Mouse (Mus musculus) B cell, adult 62 days (primary cell): Measurements from ENCODE around the gene Gstt3. TPM values are rescaled to one million over a fixed set of nuclear protein-coding genes. Genes with fewer than 3 reads are reported as not detected.

Source experiments
- total RNA-seq: library from RNA; stranded (reverse); gene quantifications from 4 replicates; pipeline ENCODE4 v1.2.4, GENCODE M21; 2023

Gene Gstt3
- total RNA-seq = 7.6 to 9.1 TPM (median 8.3 TPM) in 4 replicates

DNA sequence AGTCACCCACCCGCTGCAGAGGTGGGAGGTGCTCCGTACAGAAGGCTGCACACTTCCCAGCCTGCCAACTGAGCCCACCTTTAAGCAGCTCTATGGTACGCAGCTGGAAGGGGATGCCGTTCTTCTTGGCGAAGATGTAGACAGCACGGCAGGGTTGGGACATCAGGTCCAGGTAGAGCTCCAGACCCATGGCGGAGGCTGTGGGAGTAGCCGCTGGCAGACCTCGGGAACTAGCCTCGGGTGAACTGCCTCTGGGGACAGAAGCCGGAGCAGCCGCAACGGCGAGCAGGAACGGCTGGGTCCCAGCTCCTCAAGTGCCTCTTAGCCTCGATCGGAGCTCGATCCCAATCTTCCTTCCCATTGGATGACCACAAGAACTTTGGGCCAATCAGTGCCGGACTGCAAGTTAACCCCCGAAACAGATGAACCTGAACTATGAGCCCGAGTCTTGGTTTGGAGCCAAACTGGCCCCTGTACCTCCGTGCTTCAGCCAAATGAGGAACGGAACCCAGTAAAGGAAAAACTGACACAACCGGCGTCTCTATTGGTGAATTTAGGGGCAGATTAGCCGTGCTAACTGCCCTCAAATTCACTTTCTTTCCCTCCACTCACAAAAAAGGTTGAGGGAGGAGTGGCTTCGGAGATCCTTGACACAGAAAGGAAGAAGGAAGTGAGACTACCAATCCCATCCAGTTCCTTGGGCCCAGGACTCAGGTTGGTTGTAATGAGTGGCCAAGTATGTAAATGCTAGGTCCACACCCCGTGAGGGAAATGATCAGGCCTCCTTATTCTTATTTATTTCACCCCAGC lies at the start of gene Gstt3, which contains the start of gene Gm20441:
Gene Gstt3, minus strand, starts transcription at position 646 of the 810 bp plus-strand sequence.
Gene Gm20441, minus strand, starts transcription at position 186 of the 810 bp plus-strand sequence.

GRCm38 (mm10) chr10:75822443-75822842 lies 41.2 kb upstream of the Gstt3 start, which contains the start of gene Gstt4:
Gene Gstt4 (minus strand): TSS chr10:75822543.

DNA sequence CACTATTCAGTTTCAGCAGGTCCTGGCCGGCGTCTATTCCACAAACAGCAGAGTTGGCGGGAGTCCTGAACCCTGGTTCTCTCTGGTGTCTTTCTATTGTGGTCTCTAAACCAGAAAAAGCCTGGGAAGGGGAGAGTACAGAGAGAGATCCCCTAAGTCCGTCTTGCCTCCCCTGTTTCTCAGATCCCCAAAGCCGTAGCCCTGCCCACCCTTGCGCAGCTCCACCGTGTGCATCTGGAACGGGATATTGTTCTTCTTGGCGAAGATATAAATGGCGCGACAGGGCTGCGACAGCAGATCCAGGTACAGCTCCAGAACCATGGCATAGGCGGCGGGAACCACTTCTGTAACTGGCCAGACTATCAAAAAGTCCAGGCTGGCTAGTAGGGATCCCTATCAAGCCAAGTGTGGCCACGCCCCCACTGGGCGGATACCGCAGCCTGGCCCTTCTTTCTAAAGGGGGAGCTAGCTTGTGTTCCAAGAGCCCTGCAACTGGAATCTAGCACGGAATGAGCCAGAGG lies 17.0 kb upstream of the Gstt3 start, which contains the start of gene Gstt1:
Gene Gstt1, minus strand, starts transcription at position 409 of the 521 bp plus-strand sequence.

DNA sequence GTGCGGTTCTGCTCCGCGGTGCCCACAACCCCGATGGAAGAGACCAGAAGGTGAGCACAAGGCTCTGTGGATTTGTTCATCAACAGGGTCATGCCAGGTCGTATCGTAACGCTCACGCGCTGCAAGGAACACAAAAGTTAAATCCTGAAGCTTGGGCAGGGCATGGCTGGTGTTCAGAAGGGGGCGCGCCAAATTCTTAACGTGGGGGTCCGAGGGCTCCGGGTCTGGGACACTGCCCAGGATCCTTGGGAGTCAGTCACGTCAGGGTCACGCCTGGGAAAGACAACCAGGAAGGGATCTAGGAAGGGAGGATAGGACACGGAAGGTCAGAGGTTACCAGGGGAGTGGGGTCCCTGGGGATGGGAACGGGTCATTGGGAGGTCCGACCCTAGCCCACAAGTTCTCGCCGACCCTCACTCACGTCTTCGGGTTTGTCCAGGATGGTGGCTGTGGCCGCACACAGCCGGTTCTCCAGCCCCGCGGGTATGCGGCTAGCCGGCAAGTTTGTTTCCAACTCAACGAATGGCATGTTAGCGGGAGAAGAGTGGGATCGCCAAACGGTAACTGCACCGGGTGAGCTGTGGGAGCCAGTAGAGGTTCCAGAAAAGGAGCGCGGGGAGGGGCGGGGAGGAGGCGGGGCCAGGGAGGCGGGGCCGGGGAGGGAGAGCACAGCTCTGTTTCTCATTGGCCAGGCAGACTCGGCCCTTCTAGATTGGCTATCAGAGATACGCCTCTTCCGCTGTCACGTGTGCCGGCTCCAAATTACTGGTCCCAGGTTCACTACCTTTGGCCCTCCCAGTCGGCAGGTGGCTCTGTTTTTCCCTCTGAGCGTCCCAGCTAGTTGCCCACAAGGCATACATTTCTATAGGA lies 8.2 kb downstream of the Gstt3 start, which contains the start of gene Ddt:
Gene Ddt, minus strand, starts transcription at position 620 of the 870 bp plus-strand sequence.

DNA sequence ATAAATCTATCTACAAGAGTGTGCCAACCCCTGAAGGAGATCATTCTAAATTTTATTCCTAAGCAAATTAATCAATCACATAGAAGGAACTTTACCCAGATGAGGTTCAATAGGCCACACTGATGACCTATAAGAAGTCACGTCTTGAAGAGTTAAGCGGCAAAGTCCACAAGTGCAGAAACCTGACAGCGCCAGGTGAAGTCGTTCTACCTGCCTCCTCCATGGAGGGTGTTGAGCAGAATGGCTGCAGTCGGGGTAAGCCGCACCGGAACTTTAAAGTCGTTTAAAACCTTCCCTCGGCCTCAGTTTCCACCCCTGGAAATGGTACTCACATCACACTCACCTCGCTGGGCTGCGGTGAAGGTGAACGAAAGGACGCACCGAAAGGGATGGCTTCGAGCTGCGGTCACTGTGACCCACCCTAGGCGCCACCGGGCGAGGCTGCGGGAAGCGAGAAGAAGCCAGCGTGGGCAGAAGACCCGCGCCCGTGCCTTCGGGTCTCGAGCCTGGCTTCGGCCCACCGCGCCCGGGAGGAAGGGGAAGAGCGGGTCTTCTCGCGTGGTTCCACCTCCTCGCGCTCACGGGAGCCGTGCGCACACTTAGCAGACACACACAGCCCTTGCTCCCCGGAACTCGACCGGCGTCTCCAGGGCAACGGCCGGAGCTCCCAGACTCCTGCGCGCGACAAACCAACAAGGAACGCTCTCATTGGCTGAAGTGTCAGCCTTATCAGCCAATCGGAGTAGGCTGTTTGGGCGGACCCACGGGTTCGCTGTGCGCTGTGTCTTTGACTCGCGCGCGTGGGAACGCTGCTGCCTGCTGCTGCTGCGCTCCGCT lies 17.3 kb downstream of the Gstt3 start, which contains the start of gene Cabin1:
Gene Cabin1, minus strand, starts transcription at position 660 of the 837 bp plus-strand sequence.

Other genes starting within 250 kb of the Gstt3 start
- gene Lrrc75b, start 221.1 kb downstream of the Gstt3 start, total RNA-seq = not detected in 4 replicates
- gene Ggt1, start 219.8 kb downstream of the Gstt3 start, total RNA-seq = 1.2 TPM in 1 of 4 replicates, not detected in the others
- 0.31 to 2.4 TPM (median 0.60 TPM) in 4 replicates for gene Ggt5, start 192.1 kb downstream of the Gstt3 start, total RNA-seq
- 2.3 to 4.0 TPM (median 3.3 TPM) in 4 replicates for gene Susd2, start 137.4 kb downstream of the Gstt3 start, total RNA-seq
- 96.5 to 105 TPM (median 99.5 TPM) in 4 replicates for gene Cabin1, start 17.1 kb downstream of the Gstt3 start, total RNA-seq
- 24.1 to 35.9 TPM (median 29.8 TPM) in 4 replicates for gene Ddt, start 8.0 kb downstream of the Gstt3 start, total RNA-seq
- not detected in 4 replicates for gene Gm20441, start 460 bp downstream of the Gstt3 start, total RNA-seq
- gene Gstt1, start 17.2 kb upstream of the Gstt3 start, total RNA-seq = not detected in 4 replicates
- not detected in 4 replicates for gene Gstt4, start 41.1 kb upstream of the Gstt3 start, total RNA-seq
- gene Gstt2, start 56.0 kb upstream of the Gstt3 start, total RNA-seq = 37.4 to 45.9 TPM (median 42.4 TPM) in 4 replicates
- gene Mif, start 78.8 kb upstream of the Gstt3 start, total RNA-seq = 235 to 250 TPM (median 243 TPM) in 4 replicates
- 10.3 to 12.6 TPM (median 11.2 TPM) in 4 replicates for gene Derl3, start 112.0 kb upstream of the Gstt3 start, total RNA-seq
- 71.6 to 74.7 TPM (median 73.8 TPM) in 4 replicates for gene Smarcb1, start 140.2 kb upstream of the Gstt3 start, total RNA-seq
- gene Chchd10, start 151.7 kb upstream of the Gstt3 start, total RNA-seq = 126 to 146 TPM (median 143 TPM) in 4 replicates
- 3.4 to 9.4 TPM (median 4.8 TPM) in 4 replicates for gene Mmp11, start 155.1 kb upstream of the Gstt3 start, total RNA-seq
- not detected in 4 replicates for gene Gm867, start 159.3 kb upstream of the Gstt3 start, total RNA-seq
- gene Vpreb3, start 161.6 kb upstream of the Gstt3 start, total RNA-seq = 104 to 112 TPM (median 109 TPM) in 4 replicates
- 0.85 to 1.8 TPM (median 0.99 TPM) in 4 replicates for gene Gm5134, start 173.1 kb upstream of the Gstt3 start, total RNA-seq